8 mouse cellular contexts compared by ENCODE assay signal in genomic region chr4:141301591-141302427, GRCm38 (mm10). TPM values are rescaled to one million over a fixed set of nuclear protein-coding genes. Genes with fewer than 3 reads are reported as not detected.
DNase-seq lines count a peak whose midpoint lies in the region; ATAC-seq lines count a peak whose summit lies in the region.

No protein-coding gene starts in this region.

- peak overlapping the region; percentile 62 for H3K4me3 ChIP-seq in forebrain, embryonic 11.5 days (ENCODE audit: low read depth, low read length)
- peak overlapping the region; percentile 68 for H3K4me3 ChIP-seq in limb, embryonic 12.5 days (replicated peaks)
- peak overlapping the region; percentile 74 for H3K4me3 ChIP-seq in midbrain, embryonic 16.5 days (ENCODE audit: low read depth, low read length)

- no peaks in the 10 kb centered on the region for H3K9me3 ChIP-seq in forebrain, embryonic 11.5 days (ENCODE audit: control insufficient read depth, low read length)
- no peaks in the 10 kb centered on the region for H3K9me3 ChIP-seq in limb, embryonic 12.5 days
- no peaks in the 10 kb centered on the region for H3K9me3 ChIP-seq in midbrain, embryonic 16.5 days (replicated peaks; ENCODE audit: control insufficient read depth, low read length, poor library complexity, severe bottlenecking)

- no peak overlapping the region for H3K27ac ChIP-seq in forebrain, embryonic 11.5 days (ENCODE audit: low read depth, low read length)
- 0 out of 2 replicates have a peak overlapping the region, but pooled peaks have one; percentile 29 for H3K27ac ChIP-seq in limb, embryonic 12.5 days
- H3K27ac ChIP-seq in midbrain, embryonic 16.5 days (ENCODE audit: low read length): no peak overlapping the region

- ATAC-seq in forebrain, embryonic 11.5 days (replicated peaks; ENCODE audit: low FRiP score): peak; percentile 18; the same call in 1 of the 2 replicates
- no peak for ATAC-seq in limb, embryonic 12.5 days (ENCODE audit: insufficient number of reproducible peaks, insufficient read depth, low FRiP score, low TSS enrichment, low read depth)
- no peak for ATAC-seq in midbrain, embryonic 16.5 days
- ATAC-seq in cerebellum, adult (ENCODE audit: insufficient number of reproducible peaks, low FRiP score, low TSS enrichment): no peak

- WGBS in forebrain, embryonic 11.5 days: 1% methylated on average over 51 of the region's 51 CpGs
- under 1% methylated on average over 51 of the region's 51 CpGs for WGBS in limb, embryonic 12.5 days
- WGBS in midbrain, embryonic 16.5 days: 2% methylated on average over 49 of the region's 51 CpGs

- peak; percentile 14 to 25 for DNase-seq in spleen, postnatal 36 days (ENCODE audit: low spot score in 2 of 2)
- DNase-seq in spleen, adult 18-20 months: no peak
- no peak for DNase-seq in forebrain, embryonic 11.5 days (ENCODE audit: low spot score)
- DNase-seq in layer of hippocampus, adult 18-20 months (ENCODE audit: low spot score in 2 of 2): no peak
- DNase-seq in left cerebral cortex, adult 9 months (ENCODE audit: low spot score in 2 of 2): no peak

- H3K27me3 ChIP-seq in forebrain, embryonic 11.5 days (ENCODE audit: control insufficient read depth, insufficient read depth, low read length): peaks cover 11% of the 10 kb centered on the region
- H3K27me3 ChIP-seq in limb, embryonic 12.5 days: peaks cover 53% of the 10 kb centered on the region
- peaks cover 18% of the 10 kb centered on the region for H3K27me3 ChIP-seq in midbrain, embryonic 16.5 days (ENCODE audit: control insufficient read depth, insufficient read depth, low read depth, low read length)

- peaks cover 12% of the 10 kb centered on the region for H3K4me1 ChIP-seq in forebrain, embryonic 11.5 days (replicated peaks; ENCODE audit: control insufficient read depth, insufficient read depth, low read length)
- peaks cover 59% of the 10 kb centered on the region for H3K4me1 ChIP-seq in limb, embryonic 12.5 days (replicated peaks)
- peaks cover 13% of the 10 kb centered on the region for H3K4me1 ChIP-seq in midbrain, embryonic 16.5 days (ENCODE audit: control insufficient read depth, insufficient read depth, low read length)

- H3K4me2 ChIP-seq in forebrain, embryonic 11.5 days (ENCODE audit: low read depth, low read length, severe bottlenecking): peak overlapping the region; percentile 97
- peak overlapping the region; percentile 94 for H3K4me2 ChIP-seq in limb, embryonic 12.5 days
- H3K4me2 ChIP-seq in midbrain, embryonic 16.5 days (ENCODE audit: low read length): peak overlapping the region; percentile 99

- H3K9ac ChIP-seq in forebrain, embryonic 11.5 days (ENCODE audit: low read length): peak overlapping the region; percentile 64
- H3K9ac ChIP-seq in limb, embryonic 12.5 days (replicated peaks): peak overlapping the region; percentile 67
- peak overlapping the region; percentile 63 for H3K9ac ChIP-seq in midbrain, embryonic 16.5 days (ENCODE audit: low read depth, low read length)

- H3K36me3 ChIP-seq in forebrain, embryonic 11.5 days (ENCODE audit: control insufficient read depth, insufficient read depth, low read length): no peaks in the 10 kb centered on the region
- no peaks in the 10 kb centered on the region for H3K36me3 ChIP-seq in limb, embryonic 12.5 days
- no peaks in the 10 kb centered on the region for H3K36me3 ChIP-seq in midbrain, embryonic 16.5 days (ENCODE audit: control insufficient read depth, insufficient read depth, low read length)

RNA-seq across cellular contexts. Expression of gene Epha2, which starts 0.8 kb away (rescaled TPM):
- 1.3 and 2.3 TPM in 2 replicates for polyA plus RNA-seq in forebrain, embryonic 11.5 days (2014; fragmentation: Nextera tagmentation; extraction: Ambion mirVana)
- 3.1 and 3.9 TPM in 2 replicates for polyA plus RNA-seq in limb, embryonic 12.5 days (2016; fragmentation: Nextera tagmentation; extraction: Ambion mirVana)
- 0.94 and 1.0 TPM in 2 replicates for polyA plus RNA-seq in midbrain, embryonic 16.5 days (2015; fragmentation: Nextera tagmentation; extraction: Ambion mirVana)
- total RNA-seq in layer of hippocampus, adult 18-20 months (2021): 1 to 10 TPM in 1 of 2 experiments, under 1 TPM in 1; 0.99 to 1.4 TPM

Comparison
In these comparisons a context has a peak if more than half of its experiments do, and no peak if none do; other contexts are left out.
1. DNase-seq: peak in spleen, postnatal 36 days (2 of 2); none in spleen, adult 18-20 months (0 of 2), forebrain, embryonic 11.5 days (single experiment), layer of hippocampus, adult 18-20 months (0 of 2) and left cerebral cortex, adult 9 months (0 of 2).
2. Peak in every context shown above with its lines, with median percentiles within 50 percentile points of each other: H3K4me2 ChIP-seq, H3K4me3 ChIP-seq and H3K9ac ChIP-seq.